Mouse (Mus musculus) CH12.LX (cell line): Measurements from ENCODE around the gene Gm11032. TPM values are rescaled to one million over a fixed set of nuclear protein-coding genes. Genes with fewer than 3 reads are reported as not detected.

Experiments used
- DNase-seq: peaks from one replicate; pipeline ENCODE4 v3.0.0-alpha.2; 2013; ENCODE audit errors: extremely low read depth
- H3K27ac ChIP-seq: 2 replicates; pipeline ENCODE4 v1.5.1; 2012; ENCODE audit warnings: low read depth, mild to moderate bottlenecking, control low read depth, moderate library complexity; ENCODE audit not compliant: insufficient read depth
- H3K27me3 ChIP-seq: replicated peaks from 2 replicates; pipeline ENCODE3; 2012; ENCODE audit warnings: inconsistent platforms
- H3K36me3 ChIP-seq, 2 experiments: replicated peaks in 1 of 2; 2 replicates each; pipeline versions ENCODE3 to v1.6.1; 2012; ENCODE audit warnings: inconsistent platforms in 1 of 2, low read length in 1 of 2, mild to moderate bottlenecking in 1 of 2, mixed read lengths in 1 of 2, moderate library complexity in 1 of 2; ENCODE audit not compliant: control insufficient read depth in 1 of 2, insufficient read depth in 1 of 2
- H3K4me1 ChIP-seq, 2 experiments: 2 replicates each; pipeline ENCODE4 v1.6.1; 2012; ENCODE audit warnings: inconsistent platforms in 1 of 2, moderate library complexity in 1 of 2; ENCODE audit not compliant: insufficient read depth in 2 of 2, control insufficient read depth in 1 of 2
- H3K4me2 ChIP-seq: 2 replicates; pipeline ENCODE4 v1.6.1; 2012; ENCODE audit warnings: low read depth, mild to moderate bottlenecking, control low read depth; ENCODE audit not compliant: poor library complexity, insufficient read depth, severe bottlenecking
- H3K4me3 ChIP-seq, 3 experiments: fragments of 150-350 bp in 1 of 3; sonication (generic) in 1 of 3; replicated peaks in 1 of 3; 2 replicates each; pipeline versions ENCODE3 to v1.5.1; 2011 to 2012; ENCODE audit warnings: low read depth in 2 of 3, low read length in 2 of 3, mild to moderate bottlenecking in 2 of 3, moderate library complexity in 2 of 3, control low read depth in 1 of 3, improper control_type of control experiment in 1 of 3, inconsistent platforms in 1 of 3, mixed read lengths in 1 of 3; ENCODE audit not compliant: poor library complexity in 1 of 3
- H3K79me2 ChIP-seq: replicated peaks from 2 replicates; pipeline ENCODE4 v1.6.1; 2012; ENCODE audit warnings: mild to moderate bottlenecking, moderate library complexity; ENCODE audit not compliant: control insufficient read depth, poor library complexity, insufficient read depth, severe bottlenecking; ENCODE audit errors: extremely low read depth
- H3K9ac ChIP-seq: 2 replicates; pipeline ENCODE4 v1.6.1; 2012; ENCODE audit warnings: low read depth, mild to moderate bottlenecking, control low read depth, moderate library complexity; ENCODE audit not compliant: insufficient read depth
- H3K9me3 ChIP-seq: replicated peaks from 2 replicates; pipeline ENCODE3; 2012; ENCODE audit warnings: low read length, inconsistent platforms, mixed read lengths
- CHD2 ChIP-seq: IDR thresholded peaks from 2 replicates; pipeline ENCODE4 v1.6.1; 2011; ENCODE audit warnings: low read length, improper control_type of control experiment
- EP300 ChIP-seq: IDR thresholded peaks from 2 replicates; pipeline ENCODE4 v1.6.1; 2011; ENCODE audit warnings: low read length, improper control_type of control experiment
- ETS1 ChIP-seq: conservative IDR thresholded peaks from 2 replicates; pipeline ENCODE4 v1.6.1; 2012; ENCODE audit warnings: low read depth, mild to moderate bottlenecking, inconsistent platforms, low read length, improper control_type of control experiment, moderate library complexity
- GABPA ChIP-seq: IDR thresholded peaks from 2 replicates; pipeline ENCODE4 v1.6.1; 2012; ENCODE audit warnings: low read depth, low read length, improper control_type of control experiment, inconsistent platforms; ENCODE audit not compliant: insufficient replicate concordance
- HCFC1 ChIP-seq: IDR thresholded peaks from 2 replicates; pipeline ENCODE4 v1.6.1; 2012; ENCODE audit warnings: low read depth, mild to moderate bottlenecking, inconsistent platforms, low read length, improper control_type of control experiment
- IRF4 ChIP-seq: IDR thresholded peaks from 2 replicates; pipeline ENCODE4 v1.6.1; 2014; ENCODE audit warnings: low read depth, mild to moderate bottlenecking, inconsistent platforms, low read length, improper control_type of control experiment
- JUN ChIP-seq: IDR thresholded peaks from 2 replicates; pipeline ENCODE4 v1.6.1; 2011; ENCODE audit warnings: low read depth, mild to moderate bottlenecking, low read length, improper control_type of control experiment, moderate library complexity; ENCODE audit not compliant: insufficient read depth
- KAT2A ChIP-seq: IDR thresholded peaks from 2 replicates; pipeline ENCODE4 v1.6.1; 2012; ENCODE audit warnings: low read length, improper control_type of control experiment, inconsistent platforms; ENCODE audit not compliant: insufficient replicate concordance
- MAX ChIP-seq: IDR thresholded peaks from 2 replicates; pipeline ENCODE4 v1.6.1; 2011; ENCODE audit warnings: low read length, improper control_type of control experiment
- MAZ ChIP-seq: IDR thresholded peaks from 2 replicates; pipeline ENCODE4 v1.6.1; 2012; ENCODE audit warnings: low read depth, mild to moderate bottlenecking, inconsistent platforms, low read length, improper control_type of control experiment, moderate library complexity
- MXI1 ChIP-seq: IDR thresholded peaks from 2 replicates; pipeline ENCODE4 v1.6.1; 2011; ENCODE audit warnings: mild to moderate bottlenecking, low read depth, low read length, improper control_type of control experiment
- MYC ChIP-seq: IDR thresholded peaks from 2 replicates; pipeline ENCODE4 v1.6.1; 2011; ENCODE audit warnings: low read depth, mild to moderate bottlenecking, improper control_type of control experiment, low read length
- NELFE ChIP-seq: IDR thresholded peaks from 2 replicates; pipeline ENCODE4 v1.6.1; 2011; ENCODE audit warnings: low read depth, low read length, improper control_type of control experiment
- NRF1 ChIP-seq: IDR thresholded peaks from 2 replicates; pipeline ENCODE4 v1.6.1; 2014; ENCODE audit warnings: low read depth, mild to moderate bottlenecking, inconsistent platforms, low read length, improper control_type of control experiment, moderate library complexity
- PAX5 ChIP-seq: IDR thresholded peaks from 2 replicates; pipeline ENCODE4 v1.6.1; 2012; ENCODE audit warnings: low read length, inconsistent platforms, mixed read lengths
- RCOR1 ChIP-seq: conservative IDR thresholded peaks from 2 replicates; pipeline ENCODE4 v1.6.1; 2012; ENCODE audit warnings: low read depth, mild to moderate bottlenecking, inconsistent platforms, low read length, improper control_type of control experiment
- UBTF ChIP-seq: IDR thresholded peaks from 2 replicates; pipeline ENCODE4 v1.6.1; 2012; ENCODE audit warnings: low read depth, mild to moderate bottlenecking, inconsistent platforms, low read length, improper control_type of control experiment, moderate library complexity
- ZC3H11A ChIP-seq: IDR thresholded peaks from 2 replicates; pipeline ENCODE4 v1.6.1; 2012; ENCODE audit warnings: low read depth, mild to moderate bottlenecking, inconsistent platforms, low read length, improper control_type of control experiment
- dilution Hi-C: fragments of 300-500 bp; cut with MboI; formaldehyde crosslinking; loops from 2 replicates; pipeline ENCODE4 v1.14.3; 2020; ENCODE audit warnings: low sequenced_read_pairs; ENCODE audit not compliant: extremely low pct_unique_long_range_greater_than_20kb, extremely low pct_ligation_motif_present
- in situ Hi-C: fragments of 300-500 bp; cut with MboI; formaldehyde crosslinking; loops from 3 replicates; pipeline ENCODE4 v1.14.3; 2019; ENCODE audit warnings: low sequenced_read_pairs, low pct_ligation_motif_present, low pct_unique_long_range_greater_than_20kb, mixed read lengths
- polyA plus RNA-seq: library from polyadenylated mRNA; unstranded; fragments of >175 nt; gene quantifications from 2 replicates; pipeline ENCODE4 v1.2.1, GENCODE M21; 2012; ENCODE audit warnings: low read depth; ENCODE audit not compliant: insufficient read length
- total RNA-seq, 2 experiments: library from RNA; depleted of rRNA; stranded (reverse); fragments of 300-350 nt in 1 of 2; fragments of >200 nt in 1 of 2; gene quantifications; 2 replicates each; pipeline ENCODE4 v1.2.3; 2012 to 2014

Gene Gm11032
- total and polyA plus RNA-seq, 3 experiments: not detected

DNA sequence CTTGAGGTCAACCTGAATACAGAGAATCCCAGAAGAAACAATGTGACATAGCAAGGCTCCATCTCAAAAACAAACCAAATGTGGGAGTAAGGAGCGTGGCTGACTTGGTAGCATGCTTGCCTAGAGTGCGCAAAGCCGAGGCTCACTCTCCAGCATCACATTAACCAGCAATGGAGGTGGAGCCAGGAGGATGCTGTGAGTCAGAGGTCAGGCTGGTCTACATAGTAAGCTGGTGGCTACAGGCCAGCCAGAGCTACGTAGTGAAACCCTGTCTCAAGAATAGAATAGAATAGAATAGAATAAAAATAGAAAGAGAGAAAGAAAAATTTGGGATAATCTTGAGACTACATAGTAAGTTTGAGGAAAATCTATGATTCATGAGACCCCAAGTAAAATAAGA lies 2.0 kb downstream of the Gm11032 start:
- TF ChIP-seq GABPA (no peak), ZC3H11A (no peak), KAT2A (no peak), EP300 (no peak), MAX (no peak), CHD2 (no peak)
- no peaks in the 10 kb centered on the region for H3K36me3 ChIP-seq
- no peak overlapping the region for H3K27ac ChIP-seq
- H3K79me2 ChIP-seq: no peaks in the 10 kb centered on the region
- no peak for DNase-seq
- H3K9ac ChIP-seq: no peak overlapping the region
- peaks cover 0 to 5% of the 10 kb centered on the region in 2 experiments; a peak in 2 of 4 replicates for H3K4me1 ChIP-seq
- H3K4me2 ChIP-seq: no peak overlapping the region
- dilution Hi-C loops: no loop called here
- H3K9me3 ChIP-seq: no peaks in the 10 kb centered on the region
- H3K27me3 ChIP-seq: no peaks in the 10 kb centered on the region
- in situ Hi-C loops: no loop called here
- no peak overlapping the region for H3K4me3 ChIP-seq

- TF ChIP-seq MYC: no peak
- TF ChIP-seq MAZ: no peak
- TF ChIP-seq ETS1: no peak
- no peak for TF ChIP-seq HCFC1
- no peak for TF ChIP-seq NELFE
- TF ChIP-seq NRF1: no peak
- no peak for TF ChIP-seq GABPA
- no peak for TF ChIP-seq UBTF
- TF ChIP-seq PAX5: no peak
- TF ChIP-seq JUN: no peak
- TF ChIP-seq RCOR1: no peak
- TF ChIP-seq MXI1: no peak
- no peak for TF ChIP-seq IRF4
- peaks cover 0 to 5% of the 10 kb centered on the region in 2 experiments; a peak in 2 of 4 replicates for H3K4me1 ChIP-seq
- no peaks in the 10 kb centered on the region for H3K27me3 ChIP-seq
- H3K79me2 ChIP-seq: no peaks in the 10 kb centered on the region
- H3K4me3 ChIP-seq: no peak overlapping the region
- no peaks in the 10 kb centered on the region for H3K9me3 ChIP-seq
- H3K36me3 ChIP-seq: no peaks in the 10 kb centered on the region
- no peak overlapping the region for H3K9ac ChIP-seq
- dilution Hi-C loops: no loop called here
- H3K4me2 ChIP-seq: no peak overlapping the region
- in situ Hi-C loops: no loop called here
- no peak overlapping the region for H3K27ac ChIP-seq
- no peak for DNase-seq
Observed at GRCm38 (mm10) chr11:4622442-4622986, 2.6 kb downstream of the Gm11032 start.
